Mouse (Mus musculus): ENCODE results near the gene Tmpo. TPM values are rescaled to one million over a fixed set of nuclear protein-coding genes. Genes with fewer than 3 reads are reported as not detected.

Gene Tmpo
- polyA plus RNA-seq (2015; fragmentation: Nextera tagmentation; extraction: Ambion mirVana), result 84.9 and 88.1 TPM in 2 replicates

GRCm38 (mm10) chr10:91180761-91181460 lies at the start of gene Tmpo:
TSS of gene Tmpo (minus strand) at chr10:91181315.

GRCm38 (mm10) chr10:91123828-91124822 lies 57.0 kb downstream of the Tmpo start, which contains the start of gene Slc25a3:
TSS of gene Slc25a3 (minus strand) at chr10:91124059.

Other genes with a start within 250 kb of the Tmpo start
- gene Apaf1, start 98.5 kb downstream of the Tmpo start, polyA plus RNA-seq (2015; fragmentation: Nextera tagmentation; extraction: Ambion mirVana), result 9.3 and 10.9 TPM in 2 replicates
- 41.5 and 51.5 TPM in 2 replicates for gene Ikbip, start 98.4 kb downstream of the Tmpo start, polyA plus RNA-seq (2015; fragmentation: Nextera tagmentation; extraction: Ambion mirVana)
- gene Slc25a3, start 57.3 kb downstream of the Tmpo start, polyA plus RNA-seq (2015; fragmentation: Nextera tagmentation; extraction: Ambion mirVana), result 877 and 1,038 TPM in 2 replicates

All from skeletal muscle tissue, postnatal 0 days (tissue).